Mouse (Mus musculus) embryo, embryonic 9.5 days (tissue): ENCODE results near the gene Syt12.
A peak's percentile ranks its signal among the peaks of the same experiment; 100 is the strongest.

Experiments used
- DNase-seq: peaks from one replicate; pipeline ENCODE4 v3.0.0-alpha.2; 2017; ENCODE audit errors: extremely low spot score

Gene Syt12

GRCm38 (mm10) chr19:4447445-4447844, 29.8 kb downstream of the Syt12 start:
- no peak for DNase-seq

- DNase-seq, result no peak
These were observed 30.4 kb downstream of the Syt12 start for GRCm38 (mm10) chr19:4446661-4447420.

GRCm38 (mm10) chr19:4442408-4442807, 34.8 kb downstream of the Syt12 start:
- peak; percentile 71 for DNase-seq

- DNase-seq, result peak; percentile 51
These were observed 35.6 kb downstream of the Syt12 start for GRCm38 (mm10) chr19:4441621-4442161.

GRCm38 (mm10) chr19:4441090-4441591, 36.1 kb downstream of the Syt12 start:
- DNase-seq, result peak; percentile 60

- peak; percentile 38 for DNase-seq
These were observed 37.0 kb downstream of the Syt12 start for GRCm38 (mm10) chr19:4440222-4440621.

- peak; percentile 71 for DNase-seq
These were observed 38.0 kb downstream of the Syt12 start, which contains the start of gene Rhod for GRCm38 (mm10) chr19:4439161-4439801. Gene Rhod, minus strand, starts transcription at chr19:4439432.

GRCm38 (mm10) chr19:4438791-4439160, 38.5 kb downstream of the Syt12 start:
- DNase-seq, result no peak

GRCm38 (mm10) chr19:4437886-4438285, 39.4 kb downstream of the Syt12 start:
- no peak for DNase-seq

GRCm38 (mm10) chr19:4436254-4436653, 41.0 kb downstream of the Syt12 start:
- no peak for DNase-seq

- no peak for DNase-seq
These were observed 42.2 kb downstream of the Syt12 start for GRCm38 (mm10) chr19:4434999-4435398.

- no peak for DNase-seq
These were observed 43.5 kb downstream of the Syt12 start for GRCm38 (mm10) chr19:4433756-4434155.

GRCm38 (mm10) chr19:4430091-4430620, 47.1 kb downstream of the Syt12 start:
- no peak for DNase-seq

GRCm38 (mm10) chr19:4425610-4426366, 51.5 kb downstream of the Syt12 start:
- DNase-seq, result peak; percentile 35

- DNase-seq, result no peak
These were observed 54.2 kb downstream of the Syt12 start for GRCm38 (mm10) chr19:4423021-4423420.

GRCm38 (mm10) chr19:4422581-4422980, 54.7 kb downstream of the Syt12 start:
- DNase-seq, result no peak

- DNase-seq, result no peak
These were observed 56.9 kb downstream of the Syt12 start for GRCm38 (mm10) chr19:4420153-4420910.

- no peak for DNase-seq
These were observed 57.5 kb downstream of the Syt12 start for GRCm38 (mm10) chr19:4419711-4420110.

- DNase-seq, result no peak
These were observed 59.5 kb downstream of the Syt12 start for GRCm38 (mm10) chr19:4417713-4418112.

- DNase-seq, result peak; percentile 44
These were observed 60.1 kb downstream of the Syt12 start for GRCm38 (mm10) chr19:4417183-4417582.

- no peak for DNase-seq
These were observed 62.6 kb downstream of the Syt12 start for GRCm38 (mm10) chr19:4414631-4415030.
